Mouse (Mus musculus): ENCODE results near the gene Rab30. TPM values are rescaled to one million over a fixed set of nuclear protein-coding genes. Genes with fewer than 3 reads are reported as not detected.
"Not testable (repeated sequence)": the region's sequence is repeated elsewhere in the genome, so short reads cannot be mapped to it uniquely, and the experiment has no call there.

Gene Rab30
- total and polyA plus RNA-seq, 3 experiments: 39.1 to 105 (median 66.2) TPM

DNA sequence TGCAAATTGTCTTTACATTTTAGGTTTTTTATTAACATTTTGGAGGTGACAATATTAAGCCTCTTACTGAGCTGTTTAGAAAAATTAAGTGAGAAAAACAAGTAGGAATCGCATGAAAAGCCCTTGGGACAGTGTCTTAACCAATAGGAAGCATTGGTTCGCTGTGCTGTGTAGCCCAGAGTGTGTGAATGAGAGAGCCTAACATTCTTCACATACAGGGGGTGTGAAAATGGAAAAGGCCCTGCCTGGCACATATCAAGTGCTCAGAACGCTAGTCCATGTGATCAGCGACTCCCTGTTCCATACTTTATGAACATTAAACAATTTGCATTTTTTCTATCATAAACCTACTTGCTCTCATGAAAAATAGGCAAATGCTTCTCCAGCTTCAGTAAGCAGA, 17.1 kb upstream of the Rab30 start:
- Histone ChIP-seq H3K36me3 (replicated peaks in 1 of 2; ENCODE audit: control insufficient read depth in 1 of 2, insufficient read depth in 1 of 2, low read length in 1 of 2) (no peaks in the 10 kb centered on the region), H3K9me3 (replicated peaks; ENCODE audit: low read length) (no peaks in the 10 kb centered on the region), H3K79me2 (replicated peaks; ENCODE audit: control insufficient read depth, extremely low read depth, insufficient read depth, poor library complexity, severe bottlenecking) (no peaks in the 10 kb centered on the region), H3K4me1 (ENCODE audit: control insufficient read depth in 1 of 2, insufficient read depth in 2 of 2) (0 out of 4 replicates have a peak, but pooled peaks cover 0 to 2% of the 10 kb centered on the region in 2 experiments), H3K4me2 (ENCODE audit: insufficient read depth, low read depth, poor library complexity, severe bottlenecking) (no peak overlapping the region), H3K27ac (ENCODE audit: insufficient read depth, low read depth) (no peak overlapping the region), H3K27me3 (replicated peaks) (no peaks in the 10 kb centered on the region), H3K9ac (ENCODE audit: insufficient read depth, low read depth) (no peak overlapping the region), H3K4me3 (replicated peaks in 1 of 3; ENCODE audit: low read depth in 2 of 3, low read length in 2 of 3, poor library complexity in 1 of 3) (no peak overlapping the region)
- dilution Hi-C loops (cut with MboI; ENCODE audit: extremely low pct_ligation_motif_present, extremely low pct_unique_long_range_greater_than_20kb, low sequenced_read_pairs) (no loop called here), in situ Hi-C loops (cut with MboI; ENCODE audit: low pct_ligation_motif_present, low pct_unique_long_range_greater_than_20kb, low sequenced_read_pairs) (no loop called here)
- no peak for TF ChIP-seq ZMIZ1 (IDR thresholded peaks at IDR 0.05; ENCODE audit: low read depth, low read length)
- TF ChIP-seq ZC3H11A (IDR thresholded peaks at IDR 0.05; ENCODE audit: low read depth, low read length): no peak
- TF ChIP-seq USF2 (conservative IDR thresholded peaks at IDR 0.05; ENCODE audit: low read depth, low read length): no peak
- TF ChIP-seq POLR2A (IDR thresholded peaks at IDR 0.05; ENCODE audit: low read depth, low read length): no peak
- no peak for TF ChIP-seq MAX (IDR thresholded peaks at IDR 0.05; ENCODE audit: low read length)
- no peak for TF ChIP-seq PAX5 (IDR thresholded peaks at IDR 0.05; ENCODE audit: low read length)
- TF ChIP-seq CHD1 (IDR thresholded peaks at IDR 0.05; ENCODE audit: low read depth, low read length): no peak
- TF ChIP-seq E2F4 (IDR thresholded peaks at IDR 0.05; ENCODE audit: insufficient replicate concordance, low read depth, low read length): no peak
- no peak for TF ChIP-seq RAD21 (IDR thresholded peaks at IDR 0.05; ENCODE audit: low read depth, low read length)
- TF ChIP-seq MEF2A (IDR thresholded peaks at IDR 0.05; ENCODE audit: borderline replicate concordance, low read depth, low read length): no peak
- TF ChIP-seq POLR2AphosphoS2 (IDR thresholded peaks at IDR 0.05; ENCODE audit: low read depth, low read length): no peak
- TF ChIP-seq ZKSCAN1 (IDR thresholded peaks at IDR 0.05; ENCODE audit: borderline replicate concordance, low read depth, low read length): no peak
- no peak for TF ChIP-seq JUN (IDR thresholded peaks at IDR 0.05; ENCODE audit: insufficient read depth, low read depth, low read length)
- no peak for DNase-seq (ENCODE audit: extremely low read depth)

DNA sequence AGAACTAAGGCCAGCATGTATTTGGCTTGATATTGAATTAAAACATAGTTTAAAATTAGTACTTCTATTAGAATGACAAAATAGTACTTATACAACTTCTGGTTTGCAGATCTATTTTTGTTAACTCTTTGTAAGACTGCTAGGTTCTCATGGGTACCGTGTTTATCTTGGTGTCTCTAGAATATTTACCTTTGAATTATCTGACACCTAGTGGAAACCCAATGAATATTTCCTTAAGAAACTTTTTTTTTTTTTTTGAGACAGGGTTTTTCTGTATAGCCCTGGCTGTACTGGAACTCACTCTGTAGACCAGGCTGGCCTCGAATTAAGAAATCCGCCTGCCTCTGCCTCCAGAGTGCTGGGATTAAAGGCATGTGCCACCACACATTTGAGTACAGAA, 11.8 kb upstream of the Rab30 start:
- dilution Hi-C loops (cut with MboI; ENCODE audit: extremely low pct_ligation_motif_present, extremely low pct_unique_long_range_greater_than_20kb, low sequenced_read_pairs): not testable (repeated sequence)
- TF ChIP-seq RAD21 (IDR thresholded peaks at IDR 0.05; ENCODE audit: low read depth, low read length): peak; percentile 28
- peak; percentile 22; the same call in 1 of the 2 replicates for TF ChIP-seq POLR2AphosphoS2 (IDR thresholded peaks at IDR 0.05; ENCODE audit: low read depth, low read length)
- peak; percentile 15; the same call in 1 of the 2 replicates for TF ChIP-seq SMC3 (IDR thresholded peaks at IDR 0.05; ENCODE audit: low read depth, low read length)
- peak; percentile 87 for TF ChIP-seq ZNF384 (IDR thresholded peaks at IDR 0.05; ENCODE audit: low read depth, low read length)
- TF ChIP-seq CTCF (conservative IDR thresholded peaks at IDR 0.05 in 1 of 2, IDR thresholded peaks at IDR 0.05 in 1 of 2; ENCODE audit: low read depth in 2 of 2, low read length in 2 of 2): peak in 1 of 2 experiments; percentile 28; a peak in 1 of 4 replicates

More for the DNA sequence above, 11.8 kb upstream of the Rab30 start:
- H3K4me1 ChIP-seq (ENCODE audit: control insufficient read depth in 1 of 2, insufficient read depth in 2 of 2); in situ Hi-C loops (cut with MboI; ENCODE audit: low pct_ligation_motif_present, low pct_unique_long_range_greater_than_20kb, low sequenced_read_pairs); DNase-seq (ENCODE audit: extremely low read depth); H3K27me3 ChIP-seq (replicated peaks); H3K4me3 ChIP-seq (replicated peaks in 1 of 3; ENCODE audit: low read depth in 2 of 3, low read length in 2 of 3, poor library complexity in 1 of 3); H3K9ac ChIP-seq (ENCODE audit: insufficient read depth, low read depth); H3K79me2 ChIP-seq (replicated peaks; ENCODE audit: control insufficient read depth, extremely low read depth, insufficient read depth, poor library complexity, severe bottlenecking); H3K27ac ChIP-seq (ENCODE audit: insufficient read depth, low read depth); H3K4me2 ChIP-seq (ENCODE audit: insufficient read depth, low read depth, poor library complexity, severe bottlenecking); H3K9me3 ChIP-seq (replicated peaks; ENCODE audit: low read length): not testable (repeated sequence)
- peaks cover 3 to 19% of the 10 kb centered on the region in 2 experiments for H3K36me3 ChIP-seq (replicated peaks in 1 of 2; ENCODE audit: control insufficient read depth in 1 of 2, insufficient read depth in 1 of 2, low read length in 1 of 2)
